Mouse (Mus musculus): ENCODE measurements around the gene Coro2a.

The Coro2a gene

GRCm38 (mm10) chr4:46545498-46545897 lies 56.5 kb downstream of the Coro2a start:
- DNase-seq (ENCODE audit: low read depth, low spot score), result no peak
- peaks cover 11% of the 10 kb centered on the region for H3K36me3 ChIP-seq (ENCODE audit: control insufficient read depth, insufficient read depth, low read length, poor library complexity, severe bottlenecking)
- H3K27me3 ChIP-seq (ENCODE audit: control insufficient read depth, insufficient read depth, low read length, poor library complexity, severe bottlenecking), result no peaks in the 10 kb centered on the region

GRCm38 (mm10) chr4:46544313-46544712 lies 57.7 kb downstream of the Coro2a start:
- peak; percentile 85 for DNase-seq (ENCODE audit: low read depth, low spot score)

GRCm38 (mm10) chr4:46543366-46544050 lies 58.5 kb downstream of the Coro2a start:
- Histone ChIP-seq H3K36me3 (ENCODE audit: control insufficient read depth, insufficient read depth, low read length, poor library complexity, severe bottlenecking) (peaks cover 12% of the 10 kb centered on the region), H3K27me3 (ENCODE audit: control insufficient read depth, insufficient read depth, low read length, poor library complexity, severe bottlenecking) (no peaks in the 10 kb centered on the region)
- no peak for DNase-seq (ENCODE audit: low read depth, low spot score)

More at GRCm38 (mm10) chr4:46544313-46544712, 57.7 kb downstream of the Coro2a start:
- Histone ChIP-seq H3K36me3 (ENCODE audit: control insufficient read depth, insufficient read depth, low read length, poor library complexity, severe bottlenecking) (peaks cover 12% of the 10 kb centered on the region), H3K27me3 (ENCODE audit: control insufficient read depth, insufficient read depth, low read length, poor library complexity, severe bottlenecking) (no peaks in the 10 kb centered on the region)

- H3K27me3 ChIP-seq (ENCODE audit: control insufficient read depth, insufficient read depth, low read length, poor library complexity, severe bottlenecking), result no peaks in the 10 kb centered on the region
- DNase-seq (ENCODE audit: low read depth, low spot score), result no peak
- peaks cover 12% of the 10 kb centered on the region for H3K36me3 ChIP-seq (ENCODE audit: control insufficient read depth, insufficient read depth, low read length, poor library complexity, severe bottlenecking)
Observed at GRCm38 (mm10) chr4:46541707-46542106, 60.3 kb downstream of the Coro2a start.

- DNase-seq (ENCODE audit: low read depth, low spot score), result no peak
- peaks cover 5% of the 10 kb centered on the region for H3K36me3 ChIP-seq (ENCODE audit: control insufficient read depth, insufficient read depth, low read length, poor library complexity, severe bottlenecking)
- H3K27me3 ChIP-seq (ENCODE audit: control insufficient read depth, insufficient read depth, low read length, poor library complexity, severe bottlenecking), result no peaks in the 10 kb centered on the region
Observed at GRCm38 (mm10) chr4:46539167-46539566, 62.8 kb downstream of the Coro2a start.

- no peaks in the 10 kb centered on the region for H3K27me3 ChIP-seq (ENCODE audit: control insufficient read depth, insufficient read depth, low read length, poor library complexity, severe bottlenecking)
- DNase-seq (ENCODE audit: low read depth, low spot score), result peak; percentile 80
- H3K36me3 ChIP-seq (ENCODE audit: control insufficient read depth, insufficient read depth, low read length, poor library complexity, severe bottlenecking), result peaks cover 5% of the 10 kb centered on the region
Observed at GRCm38 (mm10) chr4:46535840-46536361, 66.1 kb downstream of the Coro2a start, which contains the start of gene Trim14. Trim14 (minus strand) TSS chr4:46536141.

- Histone ChIP-seq H3K36me3 (ENCODE audit: control insufficient read depth, insufficient read depth, low read length, poor library complexity, severe bottlenecking) (no peaks in the 10 kb centered on the region; the same call in none of the 2 replicates), H3K27me3 (ENCODE audit: control insufficient read depth, insufficient read depth, low read length, poor library complexity, severe bottlenecking) (no peaks in the 10 kb centered on the region)
- DNase-seq (ENCODE audit: low read depth, low spot score), result peak; percentile 77
Observed at GRCm38 (mm10) chr4:46535094-46535830, 66.7 kb downstream of the Coro2a start.

- no peaks in the 10 kb centered on the region for H3K27me3 ChIP-seq (ENCODE audit: control insufficient read depth, insufficient read depth, low read length, poor library complexity, severe bottlenecking)
- peak; percentile 34 for DNase-seq (ENCODE audit: low read depth, low spot score)
- H3K36me3 ChIP-seq (ENCODE audit: control insufficient read depth, insufficient read depth, low read length, poor library complexity, severe bottlenecking), result peaks cover 3% of the 10 kb centered on the region
Observed at GRCm38 (mm10) chr4:46533934-46534720, 67.9 kb downstream of the Coro2a start.

- peaks cover 3% of the 10 kb centered on the region for H3K36me3 ChIP-seq (ENCODE audit: control insufficient read depth, insufficient read depth, low read length, poor library complexity, severe bottlenecking)
- DNase-seq (ENCODE audit: low read depth, low spot score), result no peak
- no peaks in the 10 kb centered on the region for H3K27me3 ChIP-seq (ENCODE audit: control insufficient read depth, insufficient read depth, low read length, poor library complexity, severe bottlenecking)
Observed at GRCm38 (mm10) chr4:46532926-46533325, 69.1 kb downstream of the Coro2a start.

GRCm38 (mm10) chr4:46532511-46532910 lies 69.5 kb downstream of the Coro2a start:
- DNase-seq (ENCODE audit: low read depth, low spot score), result no peak
- Histone ChIP-seq H3K27me3 (ENCODE audit: control insufficient read depth, insufficient read depth, low read length, poor library complexity, severe bottlenecking) (no peaks in the 10 kb centered on the region), H3K36me3 (ENCODE audit: control insufficient read depth, insufficient read depth, low read length, poor library complexity, severe bottlenecking) (peaks cover 3% of the 10 kb centered on the region)

GRCm38 (mm10) chr4:46529722-46530121 lies 72.3 kb downstream of the Coro2a start:
- no peak for DNase-seq (ENCODE audit: low read depth, low spot score)
- no peaks in the 10 kb centered on the region for H3K27me3 ChIP-seq (ENCODE audit: control insufficient read depth, insufficient read depth, low read length, poor library complexity, severe bottlenecking)
- H3K36me3 ChIP-seq (ENCODE audit: control insufficient read depth, insufficient read depth, low read length, poor library complexity, severe bottlenecking), result peaks cover 3% of the 10 kb centered on the region

- Histone ChIP-seq H3K27me3 (ENCODE audit: control insufficient read depth, insufficient read depth, low read length, poor library complexity, severe bottlenecking) (no peaks in the 10 kb centered on the region), H3K36me3 (ENCODE audit: control insufficient read depth, insufficient read depth, low read length, poor library complexity, severe bottlenecking) (peaks cover 12% of the 10 kb centered on the region)
- peak; percentile 55 for DNase-seq (ENCODE audit: low read depth, low spot score)
Observed at GRCm38 (mm10) chr4:46527558-46527926, 74.5 kb downstream of the Coro2a start.

- H3K36me3 ChIP-seq (ENCODE audit: control insufficient read depth, insufficient read depth, low read length, poor library complexity, severe bottlenecking), result peaks cover 18% of the 10 kb centered on the region
- peak; percentile 49 for DNase-seq (ENCODE audit: low read depth, low spot score)
- no peaks in the 10 kb centered on the region for H3K27me3 ChIP-seq (ENCODE audit: control insufficient read depth, insufficient read depth, low read length, poor library complexity, severe bottlenecking)
Observed at GRCm38 (mm10) chr4:46526798-46527557, 75.0 kb downstream of the Coro2a start.

GRCm38 (mm10) chr4:46526226-46526625 lies 75.8 kb downstream of the Coro2a start:
- DNase-seq (ENCODE audit: low read depth, low spot score), result no peak
- no peaks in the 10 kb centered on the region for H3K27me3 ChIP-seq (ENCODE audit: control insufficient read depth, insufficient read depth, low read length, poor library complexity, severe bottlenecking)
- peaks cover 23% of the 10 kb centered on the region for H3K36me3 ChIP-seq (ENCODE audit: control insufficient read depth, insufficient read depth, low read length, poor library complexity, severe bottlenecking)

All from splenic B cell, adult 2 months (primary cell).